Comparison of ENCODE assay signal across 8 mouse cellular contexts in genomic region chr11:24081016-24081686, GRCm38 (mm10). TPM values are rescaled to one million over a fixed set of nuclear protein-coding genes. Genes with fewer than 3 reads are reported as not detected.
DNase-seq lines count a peak whose midpoint lies in the region; ATAC-seq and TF ChIP-seq lines count a peak whose summit lies in the region.

No protein-coding gene starts in this region.

- no peaks in the 10 kb centered on the region; the same call in 1 of the 2 replicates for H3K27me3 ChIP-seq in heart, embryonic 10.5 days (ENCODE audit: insufficient read depth, poor library complexity, severe bottlenecking)
- peaks cover 22% of the 10 kb centered on the region for H3K27me3 ChIP-seq in liver, postnatal 0 days (ENCODE audit: insufficient read depth, low read length)
- no peaks in the 10 kb centered on the region for H3K27me3 ChIP-seq in neural tube, embryonic 12.5 days (replicated peaks)

- WGBS in heart, embryonic 10.5 days: 1% methylated on average over 33 of the region's 35 CpGs
- WGBS in liver, postnatal 0 days (ENCODE audit: insufficient replicate concordance): under 1% methylated on average over 31 of the region's 35 CpGs
- WGBS in neural tube, embryonic 12.5 days: under 1% methylated on average over 35 of the region's 35 CpGs

- DNase-seq in layer of hippocampus, adult 11-12 months (ENCODE audit: low spot score): peak; percentile 72
- DNase-seq in layer of hippocampus, adult 8-10 months (ENCODE audit: low spot score in 2 of 2): no peak
- DNase-seq in embryo, embryonic 10.5 days (ENCODE audit: low spot score): peak; percentile 85
- DNase-seq in heart, embryonic 10.5 days (ENCODE audit: low spot score): peak; percentile 82
- peak; percentile 37 for DNase-seq in kidney, adult 9 months
- DNase-seq in liver, postnatal 0 days: peak; percentile 78
- peak; percentile 51 for DNase-seq in testis, postnatal 10 days (ENCODE audit: low spot score)

- TF ChIP-seq CTCF in liver, postnatal 0 days (IDR thresholded peaks at IDR 0.05; ENCODE audit: low read depth): peak; percentile 69

- peak overlapping the region; percentile 80 for H3K9ac ChIP-seq in liver, postnatal 0 days (replicated peaks)
- H3K9ac ChIP-seq in neural tube, embryonic 12.5 days: peak overlapping the region; percentile 98

- no peak for TF ChIP-seq EP300 in liver, postnatal 0 days (IDR thresholded peaks at IDR 0.05; ENCODE audit: low read depth)

- peak overlapping the region; percentile 78 for H3K4me3 ChIP-seq in heart, embryonic 10.5 days
- peak overlapping the region; percentile 71 for H3K4me3 ChIP-seq in liver, postnatal 0 days (ENCODE audit: low read depth, low read length)
- peak overlapping the region; percentile 90 for H3K4me3 ChIP-seq in neural tube, embryonic 12.5 days

- H3K4me1 ChIP-seq in heart, embryonic 10.5 days: peaks cover 16% of the 10 kb centered on the region
- H3K4me1 ChIP-seq in liver, postnatal 0 days (ENCODE audit: insufficient read depth): peaks cover 27% of the 10 kb centered on the region
- H3K4me1 ChIP-seq in neural tube, embryonic 12.5 days: peaks cover 21% of the 10 kb centered on the region

- H3K27ac ChIP-seq in heart, embryonic 10.5 days: peak overlapping the region; percentile 92
- H3K27ac ChIP-seq in liver, postnatal 0 days (ENCODE audit: low read depth): peak overlapping the region; percentile 74
- H3K27ac ChIP-seq in neural tube, embryonic 12.5 days: peak overlapping the region; percentile 82

- H3K4me2 ChIP-seq in liver, postnatal 0 days (ENCODE audit: low read depth, low read length): peak overlapping the region; percentile 92
- peak overlapping the region; percentile 79 for H3K4me2 ChIP-seq in neural tube, embryonic 12.5 days (replicated peaks)

- peaks cover 5% of the 10 kb centered on the region for H3K36me3 ChIP-seq in heart, embryonic 10.5 days
- peaks cover 8% of the 10 kb centered on the region; the same call in 1 of the 2 replicates for H3K36me3 ChIP-seq in liver, postnatal 0 days (replicated peaks; ENCODE audit: insufficient read depth, low read length)
- peaks cover 10% of the 10 kb centered on the region for H3K36me3 ChIP-seq in neural tube, embryonic 12.5 days

- H3K9me3 ChIP-seq in heart, embryonic 10.5 days: no peaks in the 10 kb centered on the region
- H3K9me3 ChIP-seq in liver, postnatal 0 days (ENCODE audit: low read length): no peaks in the 10 kb centered on the region
- H3K9me3 ChIP-seq in neural tube, embryonic 12.5 days: no peaks in the 10 kb centered on the region

- ATAC-seq in liver, postnatal 0 days: peak; percentile 51
- ATAC-seq in neural tube, embryonic 12.5 days (ENCODE audit: low FRiP score, low read depth): peak; percentile 31

RNA-seq across cellular contexts. Expression of gene Bcl11a, which starts 3.3 kb away (rescaled TPM):
- 100 to 1,000 TPM; 103 to 118 (median 109) TPM for total RNA-seq in layer of hippocampus, adult 8-10 months (2022)
- polyA plus RNA-seq in heart, embryonic 10.5 days (2016; fragmentation: Nextera tagmentation; extraction: Ambion mirVana): 13.5 and 23.5 TPM in 2 replicates
- 6.6 and 10.3 TPM in 2 replicates for polyA plus RNA-seq in liver, postnatal 0 days (2015; fragmentation: Nextera tagmentation; extraction: Ambion mirVana)
- 96.6 and 101 TPM in 2 replicates for polyA plus RNA-seq in neural tube, embryonic 12.5 days (2016; fragmentation: Nextera tagmentation; extraction: Ambion mirVana)

RNA-seq across cellular contexts. Expression of gene A830031A19Rik, which starts 6.3 kb away (rescaled TPM):
- total RNA-seq in layer of hippocampus, adult 8-10 months (2022): 1 to 10 TPM in 3 of 4 experiments, under 1 TPM in 1; 0.93 to 2.4 (median 1.6) TPM
- not detected in 2 replicates for polyA plus RNA-seq in heart, embryonic 10.5 days (2016; fragmentation: Nextera tagmentation; extraction: Ambion mirVana)
- not detected in 2 replicates for polyA plus RNA-seq in liver, postnatal 0 days (2015; fragmentation: Nextera tagmentation; extraction: Ambion mirVana)
- polyA plus RNA-seq in neural tube, embryonic 12.5 days (2016; fragmentation: Nextera tagmentation; extraction: Ambion mirVana): not detected in 2 replicates

Comparison
In these comparisons a context has a peak if more than half of its experiments do, and no peak if none do; other contexts are left out.
1. DNase-seq: peak in layer of hippocampus, adult 11-12 months (single experiment), embryo, embryonic 10.5 days (single experiment), heart, embryonic 10.5 days (single experiment), kidney, adult 9 months (single experiment), liver, postnatal 0 days (single experiment) and testis, postnatal 10 days (single experiment); none in layer of hippocampus, adult 8-10 months (0 of 2).
2. Peak in every context shown above with its lines, with median percentiles within 50 percentile points of each other: H3K27ac ChIP-seq and H3K4me3 ChIP-seq.